Mouse (Mus musculus): Measurements from ENCODE around the gene Men1. TPM values are rescaled to one million over a fixed set of nuclear protein-coding genes. Genes with fewer than 3 reads are reported as not detected.
"Not testable (repeated sequence)": the region's sequence is repeated elsewhere in the genome, so short reads cannot be mapped to it uniquely, and the experiment has no call there.

Gene Men1
- total RNA-seq, 2 experiments from 2014 or later: 10.1 to 11.4 TPM

GRCm38 (mm10) chr19:6302522-6302921 is 32.3 kb upstream of the Men1 start:
- intact Hi-C loops (cut with DNase I; ENCODE audit: low total_unique reads): no loop called here
- DNase-seq: peak; percentile 62

- DNase-seq: no peak
- intact Hi-C loops (cut with DNase I; ENCODE audit: low total_unique reads): loop anchor here (2.0 kb wide), 1 partner anchor 35 kb away; no protein-coding TSS in a partner anchor
Measured at GRCm38 (mm10) chr19:6303831-6304230, 30.9 kb upstream of the Men1 start.

GRCm38 (mm10) chr19:6304787-6305516 is 29.8 kb upstream of the Men1 start:
- intact Hi-C loops (cut with DNase I; ENCODE audit: low total_unique reads): loop anchor here (2.0 kb wide), 1 partner anchor 36 kb away; no protein-coding TSS in a partner anchor
- DNase-seq: peak; percentile 91

GRCm38 (mm10) chr19:6305517-6306115 is 29.2 kb upstream of the Men1 start:
- DNase-seq: no peak
- intact Hi-C loops (cut with DNase I; ENCODE audit: low total_unique reads): loop anchor here (2.0 kb wide), 1 partner anchor 37 kb away; no protein-coding TSS in a partner anchor

GRCm38 (mm10) chr19:6306137-6306551 is 28.6 kb upstream of the Men1 start, which contains the start of gene Cdc42bpg:
Cdc42bpg (plus strand) TSS chr19:6306456.
- DNase-seq: peak; percentile 80
- intact Hi-C loops (cut with DNase I; ENCODE audit: low total_unique reads): no loop called here

- intact Hi-C loops (cut with DNase I; ENCODE audit: low total_unique reads): no loop called here
- peak; percentile 83 for DNase-seq
Measured at GRCm38 (mm10) chr19:6306586-6306985, 28.2 kb upstream of the Men1 start.

- DNase-seq: no peak
- intact Hi-C loops (cut with DNase I; ENCODE audit: low total_unique reads): no loop called here
Measured at GRCm38 (mm10) chr19:6307733-6308531, 26.8 kb upstream of the Men1 start.

- no peak for DNase-seq
- intact Hi-C loops (cut with DNase I; ENCODE audit: low total_unique reads): no loop called here
Measured at GRCm38 (mm10) chr19:6310181-6310580, 24.6 kb upstream of the Men1 start.

GRCm38 (mm10) chr19:6311783-6312182 is 23.0 kb upstream of the Men1 start:
- intact Hi-C loops (cut with DNase I; ENCODE audit: low total_unique reads): not testable (repeated sequence)

GRCm38 (mm10) chr19:6313796-6314195 is 21.0 kb upstream of the Men1 start:
- DNase-seq: no peak
- intact Hi-C loops (cut with DNase I; ENCODE audit: low total_unique reads): no loop called here

More at GRCm38 (mm10) chr19:6311783-6312182, 23.0 kb upstream of the Men1 start:
- not testable (repeated sequence) for DNase-seq

GRCm38 (mm10) chr19:6314513-6314912 is 20.3 kb upstream of the Men1 start:
- intact Hi-C loops (cut with DNase I; ENCODE audit: low total_unique reads): no loop called here

GRCm38 (mm10) chr19:6315573-6315972 is 19.2 kb upstream of the Men1 start:
- no peak for DNase-seq
- intact Hi-C loops (cut with DNase I; ENCODE audit: low total_unique reads): no loop called here

More at GRCm38 (mm10) chr19:6314513-6314912, 20.3 kb upstream of the Men1 start:
- no peak for DNase-seq

GRCm38 (mm10) chr19:6318145-6318544 is 16.6 kb upstream of the Men1 start:
- no peak for DNase-seq
- intact Hi-C loops (cut with DNase I; ENCODE audit: low total_unique reads): no loop called here

- DNase-seq: no peak
- intact Hi-C loops (cut with DNase I; ENCODE audit: low total_unique reads): no loop called here
Measured at GRCm38 (mm10) chr19:6321358-6321757, 13.4 kb upstream of the Men1 start.

- intact Hi-C loops (cut with DNase I; ENCODE audit: low total_unique reads): no loop called here
- DNase-seq: no peak
Measured at GRCm38 (mm10) chr19:6321786-6322621, 12.8 kb upstream of the Men1 start.

- no peak for DNase-seq
- intact Hi-C loops (cut with DNase I; ENCODE audit: low total_unique reads): no loop called here
Measured at GRCm38 (mm10) chr19:6324751-6325150, 10.0 kb upstream of the Men1 start.

- no peak for DNase-seq
- intact Hi-C loops (cut with DNase I; ENCODE audit: low total_unique reads): no loop called here
Measured at GRCm38 (mm10) chr19:6331178-6331577, 3.6 kb upstream of the Men1 start.

GRCm38 (mm10) chr19:6331719-6332516 is 2.9 kb upstream of the Men1 start:
- peak; percentile 42 for DNase-seq
- intact Hi-C loops (cut with DNase I; ENCODE audit: low total_unique reads): no loop called here

Data from gastrocnemius, postnatal 14 days (tissue).